Mouse (Mus musculus): ENCODE data around the gene Fthl17e. TPM values are rescaled to one million over a fixed set of nuclear protein-coding genes. Genes with fewer than 3 reads are reported as not detected.
"Not testable (repeated sequence)": the region's sequence is repeated elsewhere in the genome, so short reads cannot be mapped to it uniquely, and the experiment has no call there.

Gene Fthl17e
- polyA plus RNA-seq (2014; fragmentation: Nextera tagmentation; extraction: Ambion mirVana) = not detected in 2 replicates

DNA sequence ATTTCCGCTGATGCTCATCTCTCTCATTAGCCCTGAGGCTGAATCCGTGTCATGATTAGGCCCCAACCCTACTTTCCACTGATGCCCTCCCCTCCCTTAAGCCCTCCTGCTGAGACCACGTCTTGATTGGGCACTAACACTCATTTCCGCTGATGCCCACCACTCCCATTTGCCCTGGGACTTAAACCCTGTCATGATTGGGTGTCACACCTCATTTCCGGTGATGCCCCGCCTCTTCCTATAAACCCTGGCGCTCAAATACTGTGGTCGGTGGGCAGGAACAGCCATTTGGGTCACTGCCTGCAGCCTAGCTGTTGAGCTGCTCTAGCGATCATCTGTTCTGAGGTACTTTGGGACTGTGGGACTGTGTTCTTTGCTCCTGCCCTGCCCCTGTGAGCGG, at the start of gene Fthl17e:
TSS of gene Fthl17e (plus strand) at position 301 of the 400 bp plus-strand sequence.
- H3K36me3 ChIP-seq (ENCODE audit: control insufficient read depth, insufficient read depth, low read length); H3K9ac ChIP-seq (ENCODE audit: low read length); H3K9me3 ChIP-seq (ENCODE audit: control insufficient read depth, low read length); H3K4me3 ChIP-seq (ENCODE audit: low read depth, low read length); H3K4me2 ChIP-seq (ENCODE audit: low read depth); H3K27me3 ChIP-seq (ENCODE audit: control insufficient read depth, insufficient read depth, low read length); H3K4me1 ChIP-seq (ENCODE audit: control insufficient read depth, insufficient read depth, low read length); ATAC-seq (ENCODE audit: insufficient read depth, low FRiP score, low TSS enrichment); H3K27ac ChIP-seq (ENCODE audit: low read depth, low read length); DNase-seq (ENCODE audit: low spot score): not testable (repeated sequence)
- no CpG with 5 or more reads among the region's 10 CpGs for WGBS

DNA sequence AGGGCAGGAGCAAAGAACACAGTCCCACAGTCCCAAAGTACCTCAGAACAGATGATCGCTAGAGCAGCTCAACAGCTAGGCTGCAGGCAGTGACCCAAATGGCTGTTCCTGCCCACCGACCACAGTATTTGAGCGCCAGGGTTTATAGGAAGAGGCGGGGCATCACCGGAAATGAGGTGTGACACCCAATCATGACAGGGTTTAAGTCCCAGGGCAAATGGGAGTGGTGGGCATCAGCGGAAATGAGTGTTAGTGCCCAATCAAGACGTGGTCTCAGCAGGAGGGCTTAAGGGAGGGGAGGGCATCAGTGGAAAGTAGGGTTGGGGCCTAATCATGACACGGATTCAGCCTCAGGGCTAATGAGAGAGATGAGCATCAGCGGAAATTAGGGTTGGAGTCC, 46.6 kb upstream of the Fthl17e start, which contains the start of gene Fthl17d:
TSS of gene Fthl17d (minus strand) at position 101 of the 400 bp plus-strand sequence.
- no CpG with 5 or more reads among the region's 9 CpGs for WGBS
- not testable (repeated sequence) for H3K9me3 ChIP-seq (ENCODE audit: control insufficient read depth, low read length); H3K27me3 ChIP-seq (ENCODE audit: control insufficient read depth, insufficient read depth, low read length); H3K27ac ChIP-seq (ENCODE audit: low read depth, low read length); H3K9ac ChIP-seq (ENCODE audit: low read length); DNase-seq (ENCODE audit: low spot score); H3K4me2 ChIP-seq (ENCODE audit: low read depth); H3K36me3 ChIP-seq (ENCODE audit: control insufficient read depth, insufficient read depth, low read length); H3K4me3 ChIP-seq (ENCODE audit: low read depth, low read length); H3K4me1 ChIP-seq (ENCODE audit: control insufficient read depth, insufficient read depth, low read length); ATAC-seq (ENCODE audit: insufficient read depth, low FRiP score, low TSS enrichment)

DNA sequence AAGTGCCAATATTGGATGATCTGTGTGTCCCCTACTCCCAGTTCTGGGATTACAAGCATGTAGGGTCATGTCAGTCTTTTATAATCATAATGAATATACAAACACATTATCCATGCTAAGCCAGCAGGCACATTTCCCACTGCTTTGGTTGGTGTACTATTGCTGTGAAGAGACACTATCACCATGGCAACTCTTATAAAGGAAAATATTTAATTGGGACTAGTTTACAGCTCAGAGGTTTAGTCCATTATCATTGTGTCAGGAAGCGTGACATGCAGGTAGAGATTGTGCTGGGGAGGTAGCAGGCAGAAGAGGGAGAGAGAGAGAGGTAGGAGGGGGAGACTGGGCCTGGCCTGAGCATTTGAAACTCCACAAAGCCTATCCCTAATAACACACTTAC, 17.2 kb upstream of the Fthl17e start:
- DNase-seq (ENCODE audit: low spot score) (no peak), ATAC-seq (ENCODE audit: insufficient read depth, low FRiP score, low TSS enrichment) (no peak)
- H3K4me1 ChIP-seq (ENCODE audit: control insufficient read depth, insufficient read depth, low read length) = no peaks in the 10 kb centered on the region
- H3K27ac ChIP-seq (ENCODE audit: low read depth, low read length) = no peak overlapping the region
- H3K4me3 ChIP-seq (ENCODE audit: low read depth, low read length) = no peak overlapping the region
- no peaks in the 10 kb centered on the region for H3K27me3 ChIP-seq (ENCODE audit: control insufficient read depth, insufficient read depth, low read length)
- no peak overlapping the region for H3K9ac ChIP-seq (ENCODE audit: low read length)
- 63% methylated on average over 1 of the region's 1 CpGs for WGBS
- H3K9me3 ChIP-seq (ENCODE audit: control insufficient read depth, low read length) = no peaks in the 10 kb centered on the region
- no peaks in the 10 kb centered on the region for H3K36me3 ChIP-seq (ENCODE audit: control insufficient read depth, insufficient read depth, low read length)
- no peak overlapping the region for H3K4me2 ChIP-seq (ENCODE audit: low read depth)

DNA sequence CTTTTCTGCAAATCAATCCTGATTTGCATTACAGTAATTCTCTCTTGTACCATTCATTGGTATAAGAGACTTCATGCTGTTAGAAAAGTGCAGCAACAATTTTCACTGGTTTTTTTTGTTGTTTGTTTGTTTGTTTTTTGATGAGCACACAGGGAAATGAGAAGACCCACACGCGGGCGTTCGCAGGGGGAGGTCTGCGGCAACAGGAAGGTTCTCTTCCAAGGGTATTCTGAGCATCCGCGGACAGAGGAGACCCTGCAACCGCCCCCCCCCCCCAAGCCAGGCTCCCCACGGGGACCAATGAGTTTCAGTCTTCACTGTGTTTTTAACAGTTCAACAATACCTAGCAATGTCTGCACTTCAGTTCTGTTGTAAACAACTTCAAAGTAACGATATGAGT, 13.8 kb upstream of the Fthl17e start:
- H3K4me1 ChIP-seq (ENCODE audit: control insufficient read depth, insufficient read depth, low read length) = no peaks in the 10 kb centered on the region
- 56% methylated on average over 10 of the region's 10 CpGs for WGBS
- no peak overlapping the region for H3K4me3 ChIP-seq (ENCODE audit: low read depth, low read length)
- no peak overlapping the region for H3K9ac ChIP-seq (ENCODE audit: low read length)
- no peaks in the 10 kb centered on the region for H3K36me3 ChIP-seq (ENCODE audit: control insufficient read depth, insufficient read depth, low read length)
- no peaks in the 10 kb centered on the region for H3K9me3 ChIP-seq (ENCODE audit: control insufficient read depth, low read length)
- DNase-seq (ENCODE audit: low spot score) = no peak
- no peak overlapping the region for H3K27ac ChIP-seq (ENCODE audit: low read depth, low read length)
- H3K27me3 ChIP-seq (ENCODE audit: control insufficient read depth, insufficient read depth, low read length) = no peaks in the 10 kb centered on the region
- ATAC-seq (ENCODE audit: insufficient read depth, low FRiP score, low TSS enrichment) = no peak
- no peak overlapping the region for H3K4me2 ChIP-seq (ENCODE audit: low read depth)

DNA sequence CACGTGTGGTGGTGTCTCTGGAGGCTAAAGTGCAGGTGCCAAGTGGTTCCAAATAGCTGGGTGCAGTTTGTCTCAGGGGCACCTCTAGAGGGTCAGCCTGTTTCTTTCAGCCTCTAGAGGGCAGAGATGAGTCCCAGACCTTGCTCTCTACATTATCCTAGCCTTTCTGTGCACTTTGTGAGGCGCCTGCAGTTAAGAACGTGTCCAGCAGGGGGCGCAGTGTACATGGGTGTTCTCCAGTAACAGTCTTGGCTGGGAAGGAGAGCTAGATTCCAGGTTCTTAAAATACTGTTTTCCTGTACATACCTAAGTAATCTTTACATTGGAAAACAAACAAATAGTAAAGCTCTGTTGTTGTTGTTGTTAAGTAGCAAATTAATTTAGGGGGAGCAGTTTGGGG, 8.3 kb downstream of the Fthl17e start:
- H3K36me3 ChIP-seq (ENCODE audit: control insufficient read depth, insufficient read depth, low read length); H3K27ac ChIP-seq (ENCODE audit: low read depth, low read length); ATAC-seq (ENCODE audit: insufficient read depth, low FRiP score, low TSS enrichment); H3K4me1 ChIP-seq (ENCODE audit: control insufficient read depth, insufficient read depth, low read length); H3K4me2 ChIP-seq (ENCODE audit: low read depth); H3K27me3 ChIP-seq (ENCODE audit: control insufficient read depth, insufficient read depth, low read length); DNase-seq (ENCODE audit: low spot score); H3K4me3 ChIP-seq (ENCODE audit: low read depth, low read length); H3K9me3 ChIP-seq (ENCODE audit: control insufficient read depth, low read length); H3K9ac ChIP-seq (ENCODE audit: low read length): not testable (repeated sequence)
- WGBS = 49% methylated on average over 3 of the region's 4 CpGs

DNA sequence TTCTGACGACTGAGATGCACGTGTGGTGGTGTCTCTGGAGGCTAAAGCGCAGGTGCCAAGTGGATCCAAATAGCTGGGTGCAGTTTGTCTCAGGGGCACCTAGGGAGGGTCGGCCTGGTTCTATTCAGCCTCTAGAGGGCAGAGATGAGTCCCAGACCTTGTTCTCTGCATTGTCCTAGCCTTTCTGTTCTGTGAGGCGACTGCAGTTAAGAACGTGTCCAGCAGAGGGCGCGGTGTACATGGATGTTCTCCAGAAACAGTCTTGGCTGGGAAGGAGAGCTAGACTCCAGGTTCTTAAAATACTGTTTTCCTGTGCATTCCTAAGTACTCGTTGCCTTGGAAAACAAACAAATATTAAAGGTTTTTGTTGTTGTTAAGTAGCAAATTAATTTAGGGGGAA, 27.7 kb downstream of the Fthl17e start:
- not testable (repeated sequence) for H3K4me3 ChIP-seq (ENCODE audit: low read depth, low read length); H3K4me1 ChIP-seq (ENCODE audit: control insufficient read depth, insufficient read depth, low read length); DNase-seq (ENCODE audit: low spot score); ATAC-seq (ENCODE audit: insufficient read depth, low FRiP score, low TSS enrichment); H3K9ac ChIP-seq (ENCODE audit: low read length); H3K27ac ChIP-seq (ENCODE audit: low read depth, low read length); H3K4me2 ChIP-seq (ENCODE audit: low read depth); H3K9me3 ChIP-seq (ENCODE audit: control insufficient read depth, low read length); H3K27me3 ChIP-seq (ENCODE audit: control insufficient read depth, insufficient read depth, low read length); H3K36me3 ChIP-seq (ENCODE audit: control insufficient read depth, insufficient read depth, low read length)
- WGBS = 25% methylated on average over 4 of the region's 9 CpGs

DNA sequence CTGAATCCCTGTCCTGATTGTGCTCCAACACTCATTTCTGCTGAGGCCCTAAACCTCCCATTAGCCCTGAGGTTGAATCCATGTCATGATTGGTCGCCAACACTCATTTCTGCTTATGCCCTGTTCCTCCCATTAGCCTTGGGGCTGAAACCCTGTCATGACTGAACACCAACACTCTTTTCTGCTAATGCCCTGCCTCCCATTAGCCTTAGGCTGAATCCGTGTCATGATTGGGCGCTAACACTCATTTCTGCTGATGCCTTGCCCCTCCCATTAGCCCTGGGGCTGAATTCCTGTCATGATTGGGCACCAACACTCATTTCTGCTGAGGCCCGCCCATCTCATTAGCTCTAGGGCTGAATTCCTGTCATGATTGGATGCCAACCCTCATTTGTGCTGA, 28.8 kb downstream of the Fthl17e start:
- ATAC-seq (ENCODE audit: insufficient read depth, low FRiP score, low TSS enrichment) (no peak), DNase-seq (ENCODE audit: low spot score) (no peak)
- H3K9me3 ChIP-seq (ENCODE audit: control insufficient read depth, low read length) = no peaks in the 10 kb centered on the region
- no peaks in the 10 kb centered on the region for H3K27me3 ChIP-seq (ENCODE audit: control insufficient read depth, insufficient read depth, low read length)
- H3K4me3 ChIP-seq (ENCODE audit: low read depth, low read length) = no peak overlapping the region
- no peaks in the 10 kb centered on the region for H3K36me3 ChIP-seq (ENCODE audit: control insufficient read depth, insufficient read depth, low read length)
- no peak overlapping the region for H3K9ac ChIP-seq (ENCODE audit: low read length)
- no peak overlapping the region for H3K27ac ChIP-seq (ENCODE audit: low read depth, low read length)
- 97% methylated on average over 4 of the region's 4 CpGs for WGBS
- no peak overlapping the region for H3K4me2 ChIP-seq (ENCODE audit: low read depth)
- no peaks in the 10 kb centered on the region for H3K4me1 ChIP-seq (ENCODE audit: control insufficient read depth, insufficient read depth, low read length)

DNA sequence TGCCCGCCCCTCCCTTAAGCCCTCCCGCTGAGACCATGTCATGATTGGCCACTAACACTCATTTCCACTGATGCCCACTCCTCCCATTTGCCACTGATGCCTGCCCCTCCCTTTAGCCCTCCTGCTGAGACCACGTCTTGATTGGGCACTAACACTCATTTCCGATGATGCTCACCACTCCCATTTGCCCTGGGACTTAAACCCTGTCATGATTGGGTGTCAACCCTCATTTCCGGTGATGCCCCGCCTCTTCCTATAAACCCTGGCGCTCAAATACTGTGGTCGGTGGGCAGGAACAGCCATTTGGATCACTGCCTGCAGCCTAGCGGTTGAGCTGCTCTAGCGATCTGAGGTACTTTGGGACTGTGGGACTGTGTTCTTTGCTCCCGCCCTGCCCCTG, 29.4 kb downstream of the Fthl17e start, which contains the start of gene Fthl17f:
TSS of gene Fthl17f (plus strand) at position 301 of the 400 bp plus-strand sequence.
- H3K27ac ChIP-seq (ENCODE audit: low read depth, low read length); H3K4me1 ChIP-seq (ENCODE audit: control insufficient read depth, insufficient read depth, low read length); H3K9me3 ChIP-seq (ENCODE audit: control insufficient read depth, low read length); DNase-seq (ENCODE audit: low spot score); H3K4me2 ChIP-seq (ENCODE audit: low read depth); ATAC-seq (ENCODE audit: insufficient read depth, low FRiP score, low TSS enrichment); H3K9ac ChIP-seq (ENCODE audit: low read length); H3K27me3 ChIP-seq (ENCODE audit: control insufficient read depth, insufficient read depth, low read length); H3K36me3 ChIP-seq (ENCODE audit: control insufficient read depth, insufficient read depth, low read length); H3K4me3 ChIP-seq (ENCODE audit: low read depth, low read length): not testable (repeated sequence)
- 92% methylated on average over 11 of the region's 11 CpGs for WGBS

DNA sequence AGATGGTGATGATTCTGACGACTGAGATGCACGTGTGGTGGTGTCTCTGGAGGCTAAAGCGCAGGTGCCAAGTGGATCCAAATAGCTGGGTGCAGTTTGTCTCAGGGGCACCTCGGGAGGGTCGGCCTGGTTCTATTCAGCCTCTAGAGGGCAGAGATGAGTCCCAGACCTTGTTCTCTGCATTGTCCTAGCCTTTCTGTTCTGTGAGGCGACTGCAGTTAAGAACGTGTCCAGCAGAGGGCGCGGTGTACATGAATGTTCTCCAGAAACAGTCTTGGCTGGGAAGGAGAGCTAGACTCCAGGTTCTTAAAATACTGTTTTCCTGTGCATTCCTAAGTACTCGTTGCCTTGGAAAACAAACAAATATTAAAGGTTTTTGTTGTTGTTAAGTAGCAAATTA, 44.4 kb downstream of the Fthl17e start:
- H3K9me3 ChIP-seq (ENCODE audit: control insufficient read depth, low read length); DNase-seq (ENCODE audit: low spot score); ATAC-seq (ENCODE audit: insufficient read depth, low FRiP score, low TSS enrichment); H3K27me3 ChIP-seq (ENCODE audit: control insufficient read depth, insufficient read depth, low read length); H3K27ac ChIP-seq (ENCODE audit: low read depth, low read length); H3K36me3 ChIP-seq (ENCODE audit: control insufficient read depth, insufficient read depth, low read length); H3K4me1 ChIP-seq (ENCODE audit: control insufficient read depth, insufficient read depth, low read length); H3K4me3 ChIP-seq (ENCODE audit: low read depth, low read length); H3K9ac ChIP-seq (ENCODE audit: low read length); H3K4me2 ChIP-seq (ENCODE audit: low read depth): not testable (repeated sequence)
- 14% methylated on average over 7 of the region's 10 CpGs for WGBS

Data from neural tube, embryonic 11.5 days (tissue).